Mouse (Mus musculus) liver, embryonic 14.5 days (tissue): ENCODE results near the gene Lta.

ENCODE experiments used
- CTCF ChIP-seq: IDR thresholded peaks from 2 replicates; pipeline ENCODE4 v1.5.1; 2016; ENCODE audit warnings: antibody characterized with exemption, low read depth, control low read depth
- EP300 ChIP-seq: IDR thresholded peaks from 2 replicates; pipeline ENCODE4 v1.6.1; 2016; ENCODE audit warnings: antibody characterized with exemption, low read depth

- TF ChIP-seq CTCF = no peak
- no peak for TF ChIP-seq EP300
Measured at GRCm38 (mm10) chr17:35204494-35205379, at the start of gene Lta.
